Mouse (Mus musculus): ENCODE measurements around the gene Gm20605.

GRCm38 (mm10) chr5:137633397-137634084, 4.6 kb downstream of the Gm20605 start:
- no peak for TF ChIP-seq CTCF (IDR thresholded peaks at IDR 0.05; ENCODE audit: low read depth, low read length)
- TF ChIP-seq TAL1 (conservative IDR thresholded peaks at IDR 0.05; ENCODE audit: low read depth, low read length) = no peak

Data from G1E (cell line).